In genomic region chr12:33005858-33006257, GRCm38 (mm10) we compare ENCODE assay signal across 31 mouse cellular contexts.
"Had no signal": no experiment of that assay in that cellular context is flagged by ENCODE, and none has a peak within 500 bp of the region (broad histone marks: within the 10 kb centered on the region; RNA-seq: fewer than 3 reads in every experiment).

No protein-coding gene starts in this region.

- DNase-seq: layer of hippocampus, postnatal 36 days; left cerebral cortex, postnatal 4 days; liver; liver, embryonic 13.5 days; liver, postnatal 0 days; lung, adult 2 months; lung, embryonic 14.5 days; lung, postnatal 10 days; lung, postnatal 14 days; lung, postnatal 36 days; lung, postnatal 4 days; midbrain, embryonic 14.5 days had no signal

- ATAC-seq: liver, embryonic 12.5 days; liver, postnatal 0 days; lung, postnatal 0 days; midbrain, embryonic 13.5 days; midbrain, embryonic 15.5 days; midbrain, embryonic 16.5 days had no signal

- H3K9ac ChIP-seq: limb, embryonic 12.5 days; limb, embryonic 13.5 days; limb, embryonic 15.5 days; liver, embryonic 12.5 days; liver, embryonic 13.5 days; liver, embryonic 14.5 days; liver, embryonic 15.5 days; liver, postnatal 0 days; lung, embryonic 14.5 days; lung, embryonic 15.5 days; midbrain, embryonic 12.5 days; midbrain, embryonic 13.5 days; midbrain, embryonic 15.5 days had no signal

- H3K27ac ChIP-seq: left cerebral cortex, adult 2 months; limb, embryonic 10.5 days; limb, embryonic 12.5 days; limb, embryonic 13.5 days; limb, embryonic 15.5 days; liver, embryonic 12.5 days; liver, embryonic 13.5 days; liver, embryonic 14.5 days; liver, embryonic 15.5 days; lung, embryonic 15.5 days; macrophage; midbrain, embryonic 10.5 days; midbrain, embryonic 12.5 days; midbrain, embryonic 13.5 days; midbrain, embryonic 15.5 days had no signal

- H3K4me3 ChIP-seq: left cerebral cortex, adult 2 months; limb, embryonic 10.5 days; limb, embryonic 12.5 days; limb, embryonic 13.5 days; limb, embryonic 15.5 days; liver, embryonic 12.5 days; liver, embryonic 13.5 days; liver, embryonic 15.5 days; lung, embryonic 15.5 days; megakaryocyte, embryonic 14.5 days; midbrain, embryonic 10.5 days; midbrain, embryonic 12.5 days; midbrain, embryonic 13.5 days; midbrain, embryonic 15.5 days had no signal

- H3K9me3 ChIP-seq: limb, embryonic 10.5 days; limb, embryonic 12.5 days; limb, embryonic 13.5 days; limb, embryonic 15.5 days; liver, embryonic 12.5 days; liver, embryonic 13.5 days; liver, embryonic 15.5 days; lung, embryonic 15.5 days; midbrain, embryonic 10.5 days; midbrain, embryonic 12.5 days; midbrain, embryonic 13.5 days; midbrain, embryonic 15.5 days had no signal

- H3K27me3 ChIP-seq: limb, embryonic 12.5 days; limb, embryonic 13.5 days; limb, embryonic 15.5 days; liver, embryonic 12.5 days; liver, embryonic 13.5 days; lung, embryonic 15.5 days; midbrain, embryonic 12.5 days; midbrain, embryonic 13.5 days; midbrain, embryonic 15.5 days had no signal

- H3K4me2 ChIP-seq: limb, embryonic 12.5 days; limb, embryonic 13.5 days; limb, embryonic 15.5 days; liver, embryonic 11.5 days; liver, embryonic 12.5 days; liver, embryonic 13.5 days; liver, embryonic 15.5 days; lung, embryonic 14.5 days; lung, embryonic 15.5 days; midbrain, embryonic 11.5 days; midbrain, embryonic 12.5 days; midbrain, embryonic 13.5 days; midbrain, embryonic 15.5 days had no signal

- H3K36me3 ChIP-seq: limb, embryonic 10.5 days; limb, embryonic 12.5 days; limb, embryonic 13.5 days; limb, embryonic 15.5 days; liver, embryonic 12.5 days; liver, embryonic 13.5 days; liver, embryonic 15.5 days; lung, embryonic 15.5 days; midbrain, embryonic 10.5 days; midbrain, embryonic 12.5 days; midbrain, embryonic 13.5 days; midbrain, embryonic 15.5 days had no signal

- H3K4me1 ChIP-seq: liver, embryonic 15.5 days; midbrain, embryonic 15.5 days had no signal
